Mouse (Mus musculus): ENCODE measurements around the gene Gpr174. TPM values are rescaled to one million over a fixed set of nuclear protein-coding genes. Genes with fewer than 3 reads are reported as not detected.
"Not testable (repeated sequence)": the region's sequence is repeated elsewhere in the genome, so short reads cannot be mapped to it uniquely, and the experiment has no call there.

Gene Gpr174
- under 1 TPM in 3 of 4 experiments, not detected in 1; 0.09 to 0.13 (median 0.11) TPM for total RNA-seq (2022)

- no peak for DNase-seq (ENCODE audit: low spot score in 2 of 2)
These were observed at the start of gene Gpr174 for GRCm38 (mm10) chrX:107255486-107256227. Gpr174 (plus strand) TSS chrX:107255878.

- no peak for DNase-seq (ENCODE audit: low spot score in 2 of 2)
These were observed 38.0 kb upstream of the Gpr174 start for GRCm38 (mm10) chrX:107217577-107218090.

GRCm38 (mm10) chrX:107224846-107225245 lies 30.8 kb upstream of the Gpr174 start:
- no peak for DNase-seq (ENCODE audit: low spot score in 2 of 2)

GRCm38 (mm10) chrX:107231214-107231613 lies 24.5 kb upstream of the Gpr174 start:
- DNase-seq (ENCODE audit: low spot score in 2 of 2): no peak

GRCm38 (mm10) chrX:107234655-107235054 lies 21.0 kb upstream of the Gpr174 start:
- DNase-seq (ENCODE audit: low spot score in 2 of 2): no peak

DNA sequence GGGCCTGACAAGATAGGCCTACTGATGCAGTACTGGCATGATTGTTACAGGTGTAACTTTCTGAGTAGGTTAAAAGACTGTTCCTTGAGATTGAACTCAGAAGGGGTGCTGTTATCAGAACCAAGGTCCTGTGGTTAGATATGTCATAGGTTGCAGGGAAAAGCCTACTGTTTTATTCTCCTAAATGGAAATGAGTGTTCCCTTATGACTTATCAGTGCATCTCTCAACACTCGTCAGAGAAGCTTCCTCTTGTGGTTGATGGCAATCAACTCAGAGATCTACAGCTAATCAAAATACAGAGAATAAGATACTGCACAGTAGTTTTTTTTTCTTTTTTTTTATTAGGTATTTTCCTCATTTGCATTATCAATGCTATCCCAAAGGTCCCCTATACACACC lies 19.2 kb upstream of the Gpr174 start:
- no peak for DNase-seq (ENCODE audit: low spot score in 2 of 2)

DNA sequence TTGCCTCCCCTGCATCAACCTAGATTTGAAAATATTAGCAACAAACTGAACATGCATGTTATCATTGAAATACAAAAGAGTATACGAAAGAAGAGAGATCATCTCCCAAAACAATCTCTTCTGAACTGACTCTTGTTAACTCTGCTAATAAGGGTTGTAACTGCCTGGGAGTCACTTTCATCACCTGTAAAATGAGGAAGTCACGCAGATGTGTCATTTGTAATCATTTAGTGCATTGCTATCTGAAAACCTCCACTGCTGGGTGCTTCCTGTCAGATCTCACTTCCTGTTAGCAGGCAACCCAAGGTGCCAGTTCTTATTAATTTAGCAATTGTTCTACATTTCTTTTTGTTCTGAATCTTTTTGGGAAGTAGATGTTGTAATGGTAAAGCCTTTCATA lies 5.3 kb upstream of the Gpr174 start:
- DNase-seq (ENCODE audit: low spot score in 2 of 2): no peak

DNA sequence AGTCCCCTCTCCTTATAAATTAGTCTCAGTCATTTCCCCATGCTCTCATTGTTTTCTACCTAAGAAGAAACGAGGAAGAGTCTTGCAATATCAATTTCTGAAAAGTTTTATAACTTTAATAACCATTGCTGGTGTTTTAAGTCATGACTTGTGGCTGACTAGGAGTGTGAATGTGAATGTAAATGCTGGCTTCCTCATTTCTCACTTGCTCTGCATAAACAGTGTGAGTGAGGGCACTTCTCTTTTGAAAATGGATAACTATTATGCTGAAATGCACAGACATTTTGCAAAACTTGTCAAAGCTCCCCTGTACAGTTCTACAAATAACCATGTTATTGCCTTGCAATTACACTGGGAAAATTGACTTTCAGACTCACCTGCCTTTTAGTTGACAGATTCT lies 8.9 kb downstream of the Gpr174 start:
- DNase-seq (ENCODE audit: low spot score in 2 of 2): no peak

- no peak for DNase-seq (ENCODE audit: low spot score in 2 of 2)
These were observed 21.9 kb downstream of the Gpr174 start for GRCm38 (mm10) chrX:107277606-107278005.

- no peak for DNase-seq (ENCODE audit: low spot score in 2 of 2)
These were observed 28.5 kb downstream of the Gpr174 start for GRCm38 (mm10) chrX:107284211-107284610.

GRCm38 (mm10) chrX:107297861-107298260 lies 42.2 kb downstream of the Gpr174 start:
- not testable (repeated sequence) for DNase-seq (ENCODE audit: low spot score in 2 of 2)

DNA sequence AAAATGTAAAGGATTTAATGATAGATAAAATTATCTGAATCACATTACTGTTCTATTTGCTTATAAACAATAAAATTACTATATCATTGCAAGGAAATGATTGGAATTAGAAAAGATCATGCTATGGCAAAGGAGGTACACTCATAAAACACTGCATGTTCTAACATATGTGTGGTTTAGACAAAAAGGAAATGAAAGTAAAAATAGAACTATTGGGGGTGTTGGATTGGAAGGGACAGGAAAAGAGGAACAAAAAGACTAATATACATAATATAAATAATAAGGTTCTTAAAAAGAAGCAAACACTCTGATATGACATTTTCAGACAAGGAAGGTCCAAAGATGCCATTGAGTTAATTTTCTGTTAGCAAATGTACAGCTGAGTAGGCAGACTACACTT lies 43.1 kb downstream of the Gpr174 start:
- DNase-seq (ENCODE audit: low spot score in 2 of 2): no peak

DNA sequence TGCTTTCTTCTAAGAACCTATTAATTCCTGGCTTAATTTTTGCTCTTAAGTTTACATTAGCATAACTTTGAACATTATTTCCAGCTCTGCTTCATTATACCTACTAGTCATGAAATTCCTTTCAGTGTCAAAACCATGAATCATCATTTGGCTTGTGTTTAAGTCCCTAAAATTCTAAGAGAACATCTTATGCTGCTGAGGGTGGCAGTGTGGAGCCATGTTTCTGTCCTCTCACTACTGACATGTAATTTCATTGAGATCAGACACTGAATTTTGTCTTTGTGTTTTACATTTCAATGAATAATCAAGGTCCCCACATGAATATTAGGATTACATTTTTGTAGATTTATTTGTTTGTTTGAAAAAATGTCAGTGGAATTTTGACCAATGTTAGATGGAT lies 50.8 kb downstream of the Gpr174 start:
- no peak for DNase-seq (ENCODE audit: low spot score in 2 of 2)

DNA sequence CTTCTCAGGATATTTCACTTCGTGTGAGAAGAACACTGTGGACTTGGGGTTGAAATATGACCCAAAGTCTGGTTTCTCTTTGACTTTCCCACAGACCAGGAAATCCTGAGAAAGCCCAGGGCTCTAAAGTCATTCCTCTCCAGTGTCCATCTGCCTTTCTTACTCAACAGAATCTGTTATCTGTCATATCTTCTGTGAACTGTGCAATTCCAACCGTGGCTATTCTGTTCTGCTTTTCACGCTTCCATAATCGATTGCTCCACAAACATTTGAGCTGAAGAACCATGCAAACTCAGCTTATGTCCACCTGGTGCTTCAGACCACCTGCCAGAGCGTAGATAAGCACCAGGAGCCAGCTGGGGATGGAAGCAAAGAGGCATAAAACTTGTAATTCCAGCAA lies 56.9 kb downstream of the Gpr174 start:
- DNase-seq (ENCODE audit: low spot score in 2 of 2): no peak

GRCm38 (mm10) chrX:107325697-107326381 lies 70.2 kb downstream of the Gpr174 start:
- DNase-seq (ENCODE audit: low spot score in 2 of 2): no peak

DNA sequence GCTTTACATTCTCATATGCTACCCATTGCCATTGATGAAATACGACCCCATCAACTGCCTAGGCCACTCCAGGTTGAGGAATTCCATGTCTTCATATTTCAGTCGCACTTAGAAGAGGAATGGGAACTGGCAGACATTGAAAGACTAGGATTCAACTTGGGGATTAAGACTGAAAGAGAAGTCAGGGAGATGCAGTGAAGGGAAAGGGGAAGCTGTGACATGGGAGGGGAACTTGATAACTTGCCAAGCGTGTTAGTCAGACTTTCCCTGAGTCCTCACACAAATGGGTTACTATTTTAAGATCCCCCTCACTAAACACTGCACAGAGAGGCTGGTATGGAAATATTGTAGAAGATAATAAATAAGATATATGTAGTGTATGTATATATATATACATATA lies 74.2 kb downstream of the Gpr174 start:
- DNase-seq (ENCODE audit: low spot score in 2 of 2): no peak

- no peak for DNase-seq (ENCODE audit: low spot score in 2 of 2)
These were observed 80.9 kb downstream of the Gpr174 start for GRCm38 (mm10) chrX:107336609-107337008.

- DNase-seq (ENCODE audit: low spot score in 2 of 2): no peak
These were observed 86.3 kb downstream of the Gpr174 start for GRCm38 (mm10) chrX:107341980-107342379.

Other genes starting within 250 kb of the Gpr174 start
- not detected for gene P2ry10, start 167.4 kb upstream of the Gpr174 start, total RNA-seq (2022)
- under 1 TPM; 0.27 to 0.39 (median 0.39) TPM for gene P2ry10b, start 107.0 kb upstream of the Gpr174 start, total RNA-seq (2022)
- gene Itm2a, start 147.5 kb downstream of the Gpr174 start, total RNA-seq (2022): 10 to 100 TPM; 35.7 to 58.0 (median 49.8) TPM

Measured in left cerebral cortex, adult 8-10 months (tissue).